Mouse (Mus musculus): ENCODE results near the gene Pdik1l.
"Not testable (repeated sequence)": the region's sequence is repeated elsewhere in the genome, so short reads cannot be mapped to it uniquely, and the experiment has no call there.

Pdik1l gene

DNA sequence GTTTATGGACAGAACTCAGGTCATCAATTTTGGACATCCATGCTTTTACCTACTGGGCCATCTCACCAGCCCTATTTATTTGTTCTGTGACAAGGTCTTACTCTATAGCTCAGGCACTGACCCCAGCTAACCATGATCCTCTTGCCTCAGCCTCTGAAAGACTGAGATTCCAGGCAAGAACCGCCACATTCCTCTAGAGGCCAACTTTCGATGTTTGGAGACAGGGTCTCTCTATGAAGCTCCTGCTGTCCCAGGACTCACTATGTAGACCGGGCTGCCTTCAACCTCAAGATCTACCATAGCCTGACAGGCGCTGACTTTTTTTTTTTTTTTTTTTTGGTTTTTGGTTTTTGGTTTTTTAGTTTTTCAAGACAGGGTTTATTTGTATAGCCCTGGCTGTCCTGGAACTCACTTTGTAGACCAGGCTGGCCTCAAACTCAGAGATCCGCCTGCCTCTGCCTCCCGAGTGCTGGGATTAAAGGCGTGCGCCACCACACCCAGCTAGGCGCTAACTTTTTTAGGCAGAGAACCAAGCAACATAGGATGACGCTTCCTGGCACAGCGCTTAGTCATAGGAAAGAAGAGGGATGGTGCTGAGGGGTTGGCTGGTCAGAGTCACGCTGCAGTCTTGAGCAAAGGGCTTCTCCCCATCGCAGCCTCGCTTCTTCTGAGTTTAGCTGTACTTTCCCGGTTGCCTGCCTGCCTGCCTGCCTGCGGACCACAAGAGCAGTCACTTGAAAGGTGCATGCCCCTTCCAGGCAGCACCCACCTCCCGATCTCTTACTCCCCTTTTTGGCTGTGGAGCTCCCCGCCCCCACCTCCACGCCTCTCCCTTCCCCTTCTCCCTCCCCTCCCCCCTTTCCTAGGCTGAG, 11.2 kb upstream of the Pdik1l start:
- DNase-seq: no peak

DNA sequence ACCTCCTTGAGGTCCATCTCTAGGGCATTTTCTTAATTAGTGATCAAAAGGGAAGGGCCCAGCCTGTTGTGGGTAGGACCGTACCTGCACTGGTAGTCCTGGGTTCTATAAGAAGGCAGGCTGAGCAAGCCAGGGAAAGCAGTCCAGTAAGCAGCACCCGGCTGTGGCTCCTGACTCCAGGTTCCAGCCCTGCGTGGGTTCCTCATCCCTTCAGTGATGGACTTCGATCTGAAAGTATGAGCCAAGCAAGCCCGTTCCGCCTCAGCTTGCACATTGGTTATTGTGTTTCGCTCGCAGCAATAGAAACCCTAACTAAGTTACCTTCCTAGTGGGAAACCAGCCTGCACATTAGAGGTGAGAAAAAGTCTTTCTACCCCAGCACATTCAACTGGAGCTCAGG, 9.7 kb upstream of the Pdik1l start:
- no peak for DNase-seq

DNA sequence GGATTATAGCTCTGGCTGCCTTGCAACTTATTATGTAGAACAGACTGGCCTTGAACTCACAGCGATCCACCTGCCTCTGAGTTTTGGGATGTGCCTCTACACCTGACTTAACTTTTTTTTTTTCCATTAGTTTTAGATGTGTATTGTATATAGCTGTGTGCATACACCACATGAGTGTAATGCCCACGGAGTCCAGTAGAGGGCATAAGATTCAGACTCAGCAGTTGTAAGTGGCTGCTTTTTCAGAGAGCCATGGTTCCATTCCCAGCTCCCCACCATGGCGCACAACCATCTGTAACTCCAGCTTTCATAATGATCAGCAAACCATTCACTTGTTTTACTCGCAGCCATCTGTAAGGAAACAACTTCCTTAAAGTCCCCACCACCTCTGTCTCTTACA, 8.8 kb upstream of the Pdik1l start:
- no peak for DNase-seq

DNA sequence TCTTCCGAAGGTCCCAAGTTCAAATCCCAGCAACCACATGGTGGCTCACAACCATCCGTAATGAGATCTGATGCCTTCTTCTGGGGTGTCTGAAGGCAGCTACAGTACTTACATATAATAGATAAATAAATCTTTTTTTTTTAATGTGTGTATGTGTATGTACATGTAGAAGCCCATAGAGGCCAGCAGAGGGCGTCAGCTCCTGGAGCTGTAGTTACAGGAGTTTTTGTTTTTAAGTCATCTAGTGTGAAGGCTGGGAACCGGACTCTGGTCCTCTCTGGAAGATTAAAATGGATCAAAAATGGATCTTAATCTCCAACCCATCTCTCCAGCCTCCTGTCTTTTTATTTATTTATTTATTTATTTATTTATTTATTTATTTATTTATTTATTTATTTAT, 8.4 kb upstream of the Pdik1l start:
- DNase-seq: not testable (repeated sequence)

DNA sequence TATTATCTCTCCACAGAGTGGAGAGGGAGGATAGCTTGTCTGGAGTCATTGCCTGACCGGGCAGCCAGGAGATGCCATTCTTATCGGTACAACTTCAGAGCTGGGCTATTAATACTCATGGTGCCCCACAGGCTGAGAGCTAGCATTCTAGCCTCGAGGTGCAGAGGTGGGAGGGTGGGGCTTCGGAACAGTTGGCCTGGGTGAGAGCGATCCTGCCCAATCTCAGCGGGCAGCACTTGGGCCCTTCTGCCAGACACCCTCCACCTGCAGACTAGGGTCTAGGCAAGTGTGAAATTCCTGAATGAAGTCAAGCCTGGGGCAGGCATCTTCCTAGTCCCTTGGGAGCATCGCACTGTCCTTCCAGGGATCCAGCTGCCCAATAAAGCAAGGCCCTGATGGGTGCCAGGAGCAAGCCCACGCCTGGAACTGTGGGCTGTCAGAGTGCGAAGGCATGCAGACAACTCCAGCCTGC, 6.0 kb upstream of the Pdik1l start:
- DNase-seq: no peak

DNA sequence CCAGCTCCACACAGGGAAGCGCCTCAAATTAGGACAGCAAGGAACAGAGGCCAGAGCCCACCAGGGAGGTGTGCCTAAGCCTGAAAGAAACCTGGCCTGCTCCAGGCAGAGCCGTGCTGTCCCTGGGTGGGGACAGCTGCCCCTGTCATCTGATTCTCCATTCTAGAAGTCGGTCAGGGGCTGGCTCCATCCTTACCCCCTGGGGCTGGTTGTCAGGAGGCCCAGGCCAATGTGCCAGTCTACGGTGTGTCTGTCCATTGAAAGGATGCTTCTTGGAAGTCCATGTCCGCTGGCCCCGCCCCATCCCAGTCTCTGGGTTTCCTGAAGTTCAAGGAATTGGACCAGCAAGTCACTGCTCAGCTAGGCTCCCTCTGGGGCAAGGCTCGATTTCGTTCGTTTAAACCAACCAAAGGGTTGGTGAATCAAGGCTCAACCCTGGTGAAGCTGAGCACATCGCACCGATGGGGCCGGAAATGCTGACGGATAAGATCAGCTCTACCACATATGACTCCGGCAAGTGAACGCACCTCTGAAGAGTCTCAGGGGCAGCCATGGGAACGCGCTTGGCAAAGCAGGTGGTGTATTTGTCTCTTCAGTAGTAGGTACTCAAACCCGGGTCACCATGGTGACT, 5.5 kb upstream of the Pdik1l start:
- no peak for DNase-seq

DNA sequence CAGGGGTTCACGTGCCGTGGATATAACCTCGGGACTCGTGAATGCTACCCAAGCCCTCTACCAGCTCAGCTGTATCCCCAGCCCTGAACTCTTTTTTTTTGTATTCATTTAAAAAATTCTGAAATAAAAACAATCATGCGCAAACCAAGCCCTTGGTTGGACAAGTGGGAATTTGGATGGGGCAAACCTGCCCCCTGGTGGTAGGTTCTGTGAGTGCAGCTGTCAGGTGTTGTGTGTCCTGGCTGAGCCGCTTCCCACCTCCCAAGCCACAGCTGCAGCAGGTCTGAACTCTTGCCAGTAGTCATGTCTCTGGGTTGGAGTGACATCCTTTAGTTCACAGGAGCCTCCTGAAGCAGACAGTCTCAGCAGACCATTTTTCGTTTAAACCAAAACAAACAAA, 4.4 kb upstream of the Pdik1l start:
- peak; percentile 49 to 77 for DNase-seq

DNA sequence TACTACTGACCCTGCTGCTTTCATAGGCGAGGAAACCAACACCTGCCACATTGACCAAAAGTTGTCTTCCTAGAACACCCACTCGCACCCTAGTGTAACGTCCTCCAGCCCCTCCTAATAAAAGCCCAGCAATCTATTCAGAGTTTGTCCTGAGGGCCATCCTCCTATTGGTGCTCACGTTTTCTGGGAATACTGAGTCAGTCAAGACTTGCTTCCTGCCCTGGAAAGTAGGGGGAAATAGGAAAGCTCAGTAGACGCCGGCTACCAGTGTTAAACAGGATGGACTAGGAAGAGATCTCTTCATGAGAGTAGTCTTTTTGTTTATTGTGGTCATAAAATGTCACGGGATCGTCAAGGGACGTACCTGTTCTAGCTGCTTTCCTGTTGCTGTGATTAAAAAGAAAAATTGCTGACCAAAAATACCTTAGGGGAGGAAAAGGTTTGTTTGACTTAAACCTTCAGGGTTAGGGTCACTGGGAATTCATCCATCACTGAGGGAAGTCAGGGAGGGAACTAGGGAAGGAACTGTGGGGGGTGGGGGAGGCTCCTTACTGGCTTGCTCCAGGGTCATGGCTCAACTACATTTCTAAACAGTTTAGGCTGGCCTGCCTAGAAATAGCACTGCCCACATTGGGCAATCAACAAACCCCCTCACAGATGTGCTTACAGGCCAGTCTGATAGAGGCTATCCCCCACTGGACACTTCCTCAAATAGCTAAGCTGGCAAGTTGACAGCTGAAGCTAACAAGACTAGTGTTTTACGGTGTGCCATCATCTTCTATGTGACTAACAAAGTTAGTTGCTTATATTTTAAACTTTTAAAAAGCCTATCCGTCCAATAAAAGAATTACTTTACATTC, 932 bp upstream of the Pdik1l start:
- DNase-seq: no peak

DNA sequence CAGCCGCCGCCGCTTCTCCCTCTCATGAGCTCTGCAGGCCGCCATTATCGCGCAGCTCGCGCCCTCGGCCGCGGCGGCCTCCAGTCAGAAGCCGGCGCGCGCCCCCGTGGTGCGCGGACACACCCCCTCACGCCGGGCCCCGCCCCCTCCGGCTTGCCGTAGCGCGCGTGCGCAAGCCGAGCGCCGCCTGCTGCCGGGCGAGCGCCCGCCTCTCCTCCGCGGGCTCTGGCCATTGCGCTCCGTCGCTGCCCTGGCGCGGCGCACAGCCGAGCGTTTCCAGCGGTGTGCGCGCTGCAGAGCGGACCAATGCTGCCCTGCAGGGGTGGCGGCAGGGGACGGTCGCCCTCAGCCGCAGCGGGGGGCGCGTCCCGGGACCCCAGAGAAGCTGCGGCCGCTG, 529 bp downstream of the Pdik1l start:
- DNase-seq: peak; percentile 93 to 98

DNA sequence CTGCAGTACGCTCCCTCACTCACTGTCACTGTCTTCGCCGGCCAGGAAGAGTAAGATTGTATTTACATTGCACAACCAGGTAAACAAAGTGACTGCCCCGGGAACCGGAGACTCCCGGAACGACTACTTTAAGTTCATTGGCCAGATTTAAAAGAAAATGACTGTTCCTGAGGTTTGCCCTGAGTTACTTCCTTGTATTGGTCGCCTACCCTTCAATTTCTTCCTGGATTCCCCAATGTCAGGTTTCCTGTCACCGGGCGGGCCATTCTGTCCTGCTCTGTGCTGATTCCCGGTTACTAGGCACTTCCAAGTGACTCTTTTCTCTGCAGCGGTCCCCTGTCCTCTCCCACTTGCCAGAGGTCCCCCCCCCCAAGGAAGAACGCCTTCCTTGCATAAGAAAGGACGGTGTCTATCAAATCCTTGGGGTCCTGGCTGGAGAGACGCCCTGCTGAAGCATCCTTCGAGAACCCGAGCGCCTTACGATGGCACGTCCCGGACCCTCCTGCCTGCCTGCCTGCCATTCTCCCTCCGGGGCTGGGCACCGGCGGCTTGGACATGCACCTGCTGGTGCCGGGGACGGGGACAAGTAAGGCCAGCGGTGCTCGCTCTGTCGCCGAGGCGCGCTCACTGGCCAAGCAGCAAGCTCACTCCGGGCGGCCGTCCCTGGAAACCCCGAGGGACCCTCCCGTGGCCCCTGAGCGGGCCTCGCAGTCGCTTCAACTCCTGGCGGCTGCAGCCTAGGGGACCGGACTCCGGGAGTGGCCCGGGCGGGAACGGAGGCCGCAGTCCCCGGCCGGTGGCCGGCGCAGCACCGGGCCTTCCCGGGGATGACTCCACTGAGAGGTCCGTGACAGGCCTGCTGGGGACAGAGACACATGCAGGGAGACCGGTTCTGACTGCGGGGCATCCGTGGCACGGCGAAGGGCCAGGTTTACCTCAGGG, 1.2 kb downstream of the Pdik1l start:
- DNase-seq: no peak

DNA sequence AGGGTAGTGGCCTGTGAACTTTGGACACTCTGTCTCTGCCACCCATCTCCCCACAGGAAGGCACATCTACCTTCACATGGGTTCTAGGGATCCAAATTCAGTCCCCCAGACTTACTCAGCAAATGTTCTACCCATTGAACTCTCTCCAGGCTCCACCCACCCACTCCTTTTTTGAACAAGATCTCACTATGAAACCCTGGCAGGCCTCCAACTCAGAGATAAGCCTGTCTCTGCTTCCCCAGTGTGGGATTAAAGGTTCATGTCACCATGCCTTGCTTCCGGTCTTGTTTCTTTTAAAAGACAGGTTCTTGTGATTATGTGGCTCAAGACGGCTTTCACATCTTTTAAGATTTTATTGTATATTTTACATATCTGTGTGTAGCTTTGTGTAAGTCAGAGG, 2.8 kb downstream of the Pdik1l start:
- no peak for DNase-seq

DNA sequence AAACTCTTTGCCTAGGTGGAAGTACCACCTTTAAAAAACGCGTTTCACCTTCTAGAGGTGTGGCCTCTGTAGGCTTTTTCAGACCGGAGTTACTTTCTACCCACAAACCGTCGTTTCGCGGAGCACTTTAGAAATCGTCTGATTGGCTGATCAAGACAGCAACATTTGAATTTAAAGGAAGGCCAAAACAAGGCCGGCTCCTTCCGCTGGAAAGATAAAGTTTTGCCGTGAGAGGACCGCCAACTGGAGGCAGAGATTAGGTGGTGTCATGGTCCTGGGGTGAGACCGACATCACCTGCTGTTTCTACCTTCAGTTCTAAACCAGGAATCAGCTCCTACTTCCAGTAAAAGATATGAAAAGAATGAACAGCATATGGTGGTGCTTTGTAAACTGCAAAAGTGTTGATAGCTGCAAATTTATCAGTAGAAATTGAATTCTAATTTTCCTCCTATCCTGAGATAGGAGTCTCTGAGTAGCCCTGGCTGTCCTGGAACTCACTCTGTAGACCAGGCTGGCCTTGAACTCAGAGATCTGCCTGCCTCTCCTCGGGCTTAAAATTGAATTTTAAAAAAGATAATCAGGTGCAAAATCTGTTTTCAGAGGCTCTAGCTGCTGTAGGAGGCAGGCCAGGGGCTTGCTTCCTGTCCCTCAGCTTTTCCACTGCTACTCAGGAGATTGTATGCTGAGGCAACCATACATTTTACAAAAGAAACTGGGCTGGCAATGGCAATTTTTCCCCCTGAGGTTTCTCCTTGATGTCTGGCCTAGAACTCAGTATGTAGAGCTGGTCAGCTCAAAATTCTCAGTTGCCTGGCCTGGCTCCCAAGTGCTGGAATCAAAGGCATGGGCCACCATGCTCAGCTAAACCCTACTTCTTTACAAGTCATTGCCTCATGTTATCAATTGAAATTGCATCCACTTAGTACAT, 14.0 kb downstream of the Pdik1l start:
- peak; percentile 25 to 31 for DNase-seq

DNA sequence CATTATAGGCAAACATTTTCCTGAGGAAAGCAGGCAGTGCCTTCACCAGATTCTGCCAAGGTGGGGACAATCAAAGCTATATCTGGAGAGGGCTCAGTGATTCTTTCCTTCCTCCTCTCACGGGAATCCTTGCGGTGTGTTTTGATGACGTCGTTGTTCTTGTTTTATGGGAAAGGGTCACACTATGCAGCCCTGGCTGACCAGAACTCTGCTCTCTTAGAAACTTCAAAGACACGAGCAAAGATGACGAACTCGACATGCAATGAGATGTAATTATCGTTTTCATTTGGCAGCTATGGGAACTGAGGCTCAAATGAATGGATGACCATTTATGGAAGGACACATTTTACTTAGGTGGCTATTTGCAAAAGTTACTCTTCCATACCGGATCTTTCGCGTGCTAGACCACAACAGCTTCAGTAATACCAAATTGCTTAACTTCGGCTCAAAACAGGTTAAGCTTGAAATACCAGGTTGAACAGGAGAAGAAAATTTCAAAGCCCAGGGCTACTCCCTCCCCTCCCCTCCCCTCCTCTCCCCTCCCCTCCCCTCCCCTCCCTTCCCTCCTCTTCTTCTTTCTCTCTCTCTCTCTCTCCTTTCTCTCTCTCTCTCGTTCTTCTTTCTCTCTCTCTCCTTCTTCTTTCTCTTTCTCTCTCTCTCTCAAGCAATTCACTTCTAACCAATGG, 14.8 kb downstream of the Pdik1l start:
- DNase-seq: no peak

DNA sequence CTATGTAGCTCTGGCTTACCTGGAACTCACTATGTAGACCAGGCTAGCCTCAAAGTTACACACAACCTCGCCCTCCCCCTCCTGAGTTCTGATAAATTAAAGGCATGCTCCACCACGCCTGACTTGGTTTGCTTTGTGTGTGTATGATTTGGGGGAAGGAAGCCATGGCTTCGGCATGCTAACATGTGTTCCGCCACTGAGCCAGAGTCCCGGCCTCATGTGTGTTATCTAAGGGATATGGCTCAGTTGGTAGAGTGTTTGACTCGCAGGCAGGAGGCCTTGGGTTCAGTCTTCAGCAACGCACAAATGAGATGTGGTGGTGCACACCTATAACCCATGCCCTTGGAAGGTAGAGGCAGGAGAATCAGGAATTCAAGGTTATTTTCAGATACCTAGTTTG, 15.7 kb downstream of the Pdik1l start:
- DNase-seq: no peak

DNA sequence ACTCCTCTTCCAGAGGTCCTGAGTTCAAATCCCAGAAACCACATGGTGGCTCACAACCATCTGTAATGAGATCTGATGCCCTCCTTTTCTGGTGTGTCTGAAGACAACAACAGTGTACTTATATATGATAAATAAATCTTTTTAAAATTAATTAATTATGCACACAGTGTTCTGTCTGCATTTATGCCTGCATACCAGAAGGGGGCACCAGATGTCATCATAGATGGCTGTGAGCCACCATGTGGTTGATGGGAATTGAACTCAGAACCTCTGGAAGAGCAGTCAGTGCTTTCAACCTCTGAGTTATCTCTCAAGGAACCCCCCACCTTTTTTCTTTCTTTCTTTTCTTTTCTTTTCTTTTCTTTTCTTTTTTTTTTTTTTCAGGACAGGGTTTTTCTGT, 18.1 kb downstream of the Pdik1l start:
- not testable (repeated sequence) for DNase-seq

DNA sequence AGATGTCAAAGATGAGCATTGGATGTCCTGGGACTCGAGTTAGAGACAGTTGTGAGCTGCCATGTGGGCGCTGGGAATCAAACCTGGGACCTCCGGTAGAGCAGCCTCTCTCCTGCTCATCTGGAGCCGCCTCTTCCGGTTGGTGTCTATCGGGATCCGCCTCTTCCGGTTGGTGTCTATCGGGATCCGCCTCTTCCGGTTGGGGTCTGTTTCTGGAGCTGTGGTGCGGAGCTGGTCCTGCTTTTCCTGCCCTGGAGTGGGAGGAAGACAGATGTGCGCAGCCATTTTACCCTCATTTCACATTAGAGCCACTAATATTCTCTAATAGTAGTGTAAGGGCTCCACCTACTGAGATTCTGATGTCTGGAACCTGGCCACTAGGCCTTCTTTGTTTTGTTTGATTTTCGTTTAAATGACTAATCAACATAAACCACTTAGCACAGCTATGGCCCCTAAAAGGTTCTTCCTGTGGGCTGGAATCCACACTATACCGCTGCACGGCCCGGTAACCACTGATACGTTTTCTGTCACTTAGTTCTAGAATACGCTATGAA, 19.5 kb downstream of the Pdik1l start:
- DNase-seq: no peak

DNA sequence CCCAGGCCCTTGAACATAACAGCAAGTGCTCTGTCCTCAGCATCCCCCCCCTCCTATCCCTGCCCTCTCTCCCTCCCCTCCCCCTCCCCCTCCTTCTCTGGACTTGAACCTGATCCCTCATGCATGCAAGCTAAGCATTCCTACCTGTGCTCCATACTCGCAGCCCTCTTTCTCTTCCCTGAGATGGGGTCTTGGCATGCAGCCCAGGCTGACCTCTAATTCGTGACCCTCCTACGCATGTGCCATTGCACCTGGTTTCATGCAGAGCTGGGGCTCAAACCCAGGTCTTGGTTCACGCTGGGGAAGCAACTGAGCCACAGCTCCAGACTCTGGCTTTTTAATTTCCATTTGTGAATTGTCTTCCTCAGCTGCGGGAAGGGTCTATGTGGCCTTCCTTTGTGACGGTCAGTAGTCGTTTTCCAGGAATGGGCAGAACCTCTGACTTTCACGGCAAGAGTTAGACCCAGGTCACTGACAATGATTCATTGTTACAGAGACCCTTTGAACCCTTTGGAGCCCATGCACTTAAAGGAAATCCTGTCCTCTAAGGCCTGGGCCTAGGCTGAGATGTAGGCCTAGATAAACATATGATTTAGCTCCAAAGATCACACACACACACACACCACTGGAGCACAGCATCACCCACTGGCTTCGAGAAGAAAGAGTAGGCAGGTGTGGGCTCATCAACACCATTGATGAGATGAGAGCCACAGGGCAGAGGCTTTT, 21.7 kb downstream of the Pdik1l start:
- no peak for DNase-seq

DNA sequence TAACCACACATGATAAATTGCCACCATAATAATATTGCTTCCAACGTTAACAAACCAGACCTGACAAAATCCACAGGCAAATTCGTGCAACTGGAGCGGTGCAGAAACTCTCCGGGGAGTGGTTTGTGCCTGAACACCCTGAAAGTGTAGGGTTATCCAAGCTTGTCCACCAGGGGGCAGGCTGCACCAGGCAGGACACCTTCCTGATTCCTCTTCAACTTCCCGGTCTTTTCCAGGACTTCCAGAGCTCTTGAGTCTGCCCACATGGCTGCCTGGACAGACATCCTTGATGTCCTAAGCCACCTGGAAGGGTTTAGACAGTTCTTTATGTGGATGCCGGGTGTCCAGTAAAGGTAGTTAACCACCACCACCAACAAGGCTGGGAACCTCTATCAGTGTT, 24.5 kb downstream of the Pdik1l start:
- peak in 1 of 2 experiments; percentile 44 for DNase-seq

DNA sequence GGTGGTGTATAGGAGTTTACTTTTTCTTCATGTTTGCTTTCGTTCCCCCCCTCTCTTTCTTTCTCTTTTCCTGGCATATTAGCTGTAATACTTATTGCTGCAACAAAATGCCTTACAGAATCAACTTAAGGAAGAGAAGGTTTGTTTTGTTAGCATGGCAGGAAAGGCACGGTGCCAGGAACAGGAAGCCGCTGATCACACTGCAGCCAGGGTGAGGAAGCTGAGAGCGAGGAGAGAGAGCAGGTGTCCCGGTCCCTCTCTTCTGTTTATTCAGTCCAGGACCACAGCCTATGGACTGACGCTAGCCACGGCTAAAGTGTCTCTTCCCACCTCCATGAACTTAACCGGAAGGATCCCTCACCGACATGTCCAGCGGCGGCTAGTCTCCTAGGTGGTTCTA, 29.3 kb downstream of the Pdik1l start:
- no peak for DNase-seq

All from spleen, adult 18-20 months (tissue).